Mouse (Mus musculus) bone marrow macrophage, adult 2 months (primary cell): ENCODE data around the gene Osbpl10.

Experiments used
- CTCF ChIP-seq: IDR thresholded peaks from 2 replicates; pipeline ENCODE4 v1.5.1; 2012; ENCODE audit warnings: low read depth, mild to moderate bottlenecking, low read length, moderate library complexity
- POLR2A ChIP-seq: IDR thresholded peaks from 2 replicates; pipeline ENCODE4 v1.6.1; 2012; ENCODE audit warnings: mild to moderate bottlenecking, low read depth, low read length, borderline replicate concordance

DNA sequence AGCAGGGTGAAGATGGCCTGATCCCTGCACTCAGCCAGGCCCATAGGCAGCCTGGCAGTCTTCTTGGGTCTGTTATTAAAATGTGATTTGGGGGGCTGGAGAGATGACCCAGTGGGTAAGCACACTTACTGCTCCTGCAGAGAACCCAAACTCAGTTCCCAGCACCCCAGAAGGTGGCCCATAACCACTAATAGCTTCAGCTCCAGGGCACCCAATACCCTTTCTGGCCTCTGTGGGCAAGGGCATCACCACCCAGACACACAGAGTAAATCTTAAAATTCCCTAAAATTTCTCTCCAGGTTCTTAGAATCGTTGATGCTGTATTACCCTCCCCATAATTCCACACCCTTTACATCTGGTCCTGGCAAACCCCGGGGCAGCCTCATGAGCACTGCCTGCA is 256.2 kb downstream of the Osbpl10 start:
- TF ChIP-seq POLR2A (no peak), CTCF (no peak)
